Mouse (Mus musculus): ENCODE results near the gene Nrbf2. TPM values are rescaled to one million over a fixed set of nuclear protein-coding genes. Genes with fewer than 3 reads are reported as not detected.

The Nrbf2 gene
- total RNA-seq, 1 experiment: 15.3 TPM

DNA sequence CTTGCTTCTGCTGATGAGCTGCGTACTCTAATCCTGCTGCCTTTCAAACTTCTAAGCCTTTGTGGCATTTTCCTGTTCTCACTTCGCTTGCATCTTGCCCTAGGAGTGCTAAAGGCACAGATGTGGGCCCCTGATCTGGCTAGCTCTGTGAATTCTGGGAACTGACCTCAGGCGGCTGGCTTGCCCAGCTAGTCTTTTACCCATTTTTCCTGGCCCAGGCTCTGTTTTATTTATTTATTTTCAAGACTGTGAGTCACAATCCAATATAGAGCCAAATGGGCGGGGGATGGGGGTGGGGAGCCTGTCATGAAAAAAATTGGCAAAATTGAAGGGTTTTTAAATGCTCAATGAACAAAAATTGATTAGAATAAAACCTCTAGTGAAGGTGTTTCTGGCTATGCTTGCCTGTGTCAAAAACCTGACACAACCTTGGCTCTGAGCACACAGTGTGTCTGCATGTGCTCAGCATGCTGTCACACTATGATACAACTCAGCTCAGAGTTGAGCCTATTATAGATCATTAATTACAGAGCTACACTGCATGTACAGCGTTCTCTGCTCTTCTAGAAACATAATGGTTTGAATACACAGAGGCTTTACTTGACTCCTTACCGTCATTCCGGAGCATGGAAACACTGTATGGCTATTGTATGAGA lies 24.5 kb upstream of the Nrbf2 start:
- H3K36me3 ChIP-seq (ENCODE audit: control insufficient read depth, insufficient read depth, low read length, poor library complexity, severe bottlenecking): no peaks in the 10 kb centered on the region
- DNase-seq (ENCODE audit: low read depth, low spot score): no peak
- no peaks in the 10 kb centered on the region for H3K4me1 ChIP-seq (ENCODE audit: control insufficient read depth in 2 of 2, insufficient read depth in 2 of 2, low read length in 2 of 2, poor library complexity in 1 of 2)
- no peaks in the 10 kb centered on the region for H3K9me3 ChIP-seq (ENCODE audit: control insufficient read depth, insufficient read depth, low read depth, low read length)
- H3K27ac ChIP-seq (ENCODE audit: insufficient read depth, low read depth, low read length, poor library complexity, severe bottlenecking): no peak overlapping the region
- no peak overlapping the region for H3K4me3 ChIP-seq (ENCODE audit: insufficient read depth in 1 of 2, low read depth in 1 of 2, low read length in 2 of 2, poor library complexity in 1 of 2, severe bottlenecking in 1 of 2)
- in situ Hi-C loops (cut with MboI; ENCODE audit: low sequenced_read_pairs in 2 of 2, unreplicated experiment in 2 of 2): loop anchor here in 1 of 2 experiments (10.0 to 25.0 kb wide), 2 partner anchors 225 to 428 kb away; partner anchors contain the start of gene Egr2
- no peak for TF ChIP-seq HCFC1 (IDR thresholded peaks at IDR 0.05; ENCODE audit: borderline replicate concordance, insufficient read depth, low read length)
- TF ChIP-seq CHD2 (IDR thresholded peaks at IDR 0.05; ENCODE audit: low read depth, low read length): no peak
- no peak for TF ChIP-seq ZNF384 (IDR thresholded peaks at IDR 0.05; ENCODE audit: low read depth, low read length)
- TF ChIP-seq ZC3H11A (IDR thresholded peaks at IDR 0.05; ENCODE audit: borderline replicate concordance, low read depth, low read length): no peak
- TF ChIP-seq MAFK (IDR thresholded peaks at IDR 0.05; ENCODE audit: insufficient read depth, low read depth, low read length): no peak
- no peak overlapping the region for H3K9ac ChIP-seq (ENCODE audit: insufficient read depth, low read depth, low read length, poor library complexity, severe bottlenecking)

DNA sequence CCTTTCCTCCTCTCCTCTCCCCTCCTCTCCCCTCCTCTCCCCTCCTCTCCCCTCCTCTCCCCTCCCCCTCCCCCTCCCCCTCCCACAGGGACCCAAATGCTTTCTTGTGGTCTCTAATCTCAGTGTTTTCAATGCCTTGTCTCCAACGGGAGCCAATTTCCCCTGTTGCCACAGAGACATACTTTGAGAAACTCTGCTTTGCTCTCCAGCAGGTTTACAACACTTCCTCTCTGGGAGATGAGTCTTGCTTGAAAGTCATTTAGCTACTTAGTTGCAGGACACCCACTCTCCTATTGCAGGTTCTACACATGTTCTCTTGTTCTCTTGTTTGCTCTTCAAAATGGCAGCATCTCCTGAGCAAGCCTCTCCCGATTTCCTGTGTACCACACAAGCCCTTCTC lies 17.2 kb upstream of the Nrbf2 start:
- Histone ChIP-seq H3K4me3 (ENCODE audit: insufficient read depth in 1 of 2, low read depth in 1 of 2, low read length in 2 of 2, poor library complexity in 1 of 2, severe bottlenecking in 1 of 2) (no peak overlapping the region), H3K36me3 (ENCODE audit: control insufficient read depth, insufficient read depth, low read length, poor library complexity, severe bottlenecking) (no peaks in the 10 kb centered on the region), H3K4me1 (ENCODE audit: control insufficient read depth in 2 of 2, insufficient read depth in 2 of 2, low read length in 2 of 2, poor library complexity in 1 of 2) (peaks cover 4 to 19% of the 10 kb centered on the region in 2 experiments; a peak in 3 of 4 replicates), H3K9ac (ENCODE audit: insufficient read depth, low read depth, low read length, poor library complexity, severe bottlenecking) (no peak overlapping the region), H3K9me3 (ENCODE audit: control insufficient read depth, insufficient read depth, low read depth, low read length) (no peaks in the 10 kb centered on the region), H3K27ac (ENCODE audit: insufficient read depth, low read depth, low read length, poor library complexity, severe bottlenecking) (no peak overlapping the region)
- TF ChIP-seq HCFC1 (IDR thresholded peaks at IDR 0.05; ENCODE audit: borderline replicate concordance, insufficient read depth, low read length) (no peak), ZNF384 (IDR thresholded peaks at IDR 0.05; ENCODE audit: low read depth, low read length) (no peak), MAFK (IDR thresholded peaks at IDR 0.05; ENCODE audit: insufficient read depth, low read depth, low read length) (no peak), CHD2 (IDR thresholded peaks at IDR 0.05; ENCODE audit: low read depth, low read length) (no peak), ZC3H11A (IDR thresholded peaks at IDR 0.05; ENCODE audit: borderline replicate concordance, low read depth, low read length) (no peak)
- in situ Hi-C loops (cut with MboI; ENCODE audit: low sequenced_read_pairs in 2 of 2, unreplicated experiment in 2 of 2): loop anchor here in 1 of 2 experiments (25.0 kb wide), 1 partner anchor 435 kb away; no protein-coding TSS in a partner anchor
- no peak for DNase-seq (ENCODE audit: low read depth, low spot score)

DNA sequence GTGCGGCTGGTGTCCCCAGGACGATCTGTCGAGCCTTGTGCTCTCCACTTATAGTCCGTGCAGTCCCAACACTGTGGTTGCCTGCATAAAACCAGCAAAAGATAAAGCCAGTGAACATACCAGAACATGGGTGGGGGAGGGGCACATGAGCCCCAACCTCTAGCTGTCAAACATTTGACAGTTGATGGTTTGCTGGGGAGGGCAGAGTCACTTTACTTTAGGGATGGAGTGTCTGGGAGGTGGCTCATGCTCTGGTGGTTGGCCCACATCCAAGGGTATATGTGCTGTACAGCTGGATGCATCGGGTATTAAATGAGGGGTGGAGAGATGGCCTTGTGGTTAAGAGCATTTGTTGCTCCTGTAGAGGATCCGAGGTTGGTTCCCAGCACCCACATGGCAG lies 15.9 kb upstream of the Nrbf2 start:
- Histone ChIP-seq H3K9ac (ENCODE audit: insufficient read depth, low read depth, low read length, poor library complexity, severe bottlenecking) (no peak overlapping the region), H3K27ac (ENCODE audit: insufficient read depth, low read depth, low read length, poor library complexity, severe bottlenecking) (no peak overlapping the region), H3K4me1 (ENCODE audit: control insufficient read depth in 2 of 2, insufficient read depth in 2 of 2, low read length in 2 of 2, poor library complexity in 1 of 2) (peaks cover 4 to 21% of the 10 kb centered on the region in 2 experiments; a peak in 3 of 4 replicates), H3K36me3 (ENCODE audit: control insufficient read depth, insufficient read depth, low read length, poor library complexity, severe bottlenecking) (no peaks in the 10 kb centered on the region), H3K4me3 (ENCODE audit: insufficient read depth in 1 of 2, low read depth in 1 of 2, low read length in 2 of 2, poor library complexity in 1 of 2, severe bottlenecking in 1 of 2) (no peak overlapping the region), H3K9me3 (ENCODE audit: control insufficient read depth, insufficient read depth, low read depth, low read length) (no peaks in the 10 kb centered on the region)
- no peak for DNase-seq (ENCODE audit: low read depth, low spot score)
- no peak for TF ChIP-seq CHD2 (IDR thresholded peaks at IDR 0.05; ENCODE audit: low read depth, low read length)
- TF ChIP-seq HCFC1 (IDR thresholded peaks at IDR 0.05; ENCODE audit: borderline replicate concordance, insufficient read depth, low read length): no peak
- in situ Hi-C loops (cut with MboI; ENCODE audit: low sequenced_read_pairs in 2 of 2, unreplicated experiment in 2 of 2): loop anchor here in 1 of 2 experiments (25.0 kb wide), 1 partner anchor 436 kb away; no protein-coding TSS in a partner anchor

DNA sequence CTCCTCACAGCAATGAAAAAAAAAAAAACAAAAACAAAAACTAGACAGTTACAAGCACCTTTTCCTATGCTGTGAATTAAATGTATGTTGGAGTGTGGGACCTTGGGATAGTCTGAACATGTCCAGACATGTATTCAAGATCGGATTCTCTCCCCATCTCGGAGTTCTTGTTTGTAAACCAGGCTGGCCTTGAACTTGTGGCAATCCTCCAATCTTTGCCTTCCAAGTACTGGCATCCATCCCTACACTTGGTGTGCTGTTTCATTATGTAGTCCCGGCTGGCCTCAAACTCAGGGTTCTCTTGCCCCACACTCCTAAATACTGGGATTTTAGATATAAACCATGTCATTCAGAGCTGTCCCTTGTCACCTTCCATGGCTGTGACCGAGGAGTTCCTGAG lies 14.2 kb upstream of the Nrbf2 start:
- Histone ChIP-seq H3K9me3 (ENCODE audit: control insufficient read depth, insufficient read depth, low read depth, low read length) (no peaks in the 10 kb centered on the region), H3K27ac (ENCODE audit: insufficient read depth, low read depth, low read length, poor library complexity, severe bottlenecking) (0 out of 2 replicates have a peak overlapping the region, but pooled peaks have one; percentile 14), H3K4me1 (ENCODE audit: control insufficient read depth in 2 of 2, insufficient read depth in 2 of 2, low read length in 2 of 2, poor library complexity in 1 of 2) (peaks cover 4 to 21% of the 10 kb centered on the region in 2 experiments; a peak in 3 of 4 replicates), H3K9ac (ENCODE audit: insufficient read depth, low read depth, low read length, poor library complexity, severe bottlenecking) (peak overlapping the region; percentile 2; the same call in 1 of the 2 replicates), H3K36me3 (ENCODE audit: control insufficient read depth, insufficient read depth, low read length, poor library complexity, severe bottlenecking) (no peaks in the 10 kb centered on the region), H3K4me3 (ENCODE audit: insufficient read depth in 1 of 2, low read depth in 1 of 2, low read length in 2 of 2, poor library complexity in 1 of 2, severe bottlenecking in 1 of 2) (no peak overlapping the region)
- DNase-seq (ENCODE audit: low read depth, low spot score): no peak
- no peak for TF ChIP-seq HCFC1 (IDR thresholded peaks at IDR 0.05; ENCODE audit: borderline replicate concordance, insufficient read depth, low read length)
- no peak for TF ChIP-seq ZNF384 (IDR thresholded peaks at IDR 0.05; ENCODE audit: low read depth, low read length)
- TF ChIP-seq CHD2 (IDR thresholded peaks at IDR 0.05; ENCODE audit: low read depth, low read length): no peak
- TF ChIP-seq MAFK (IDR thresholded peaks at IDR 0.05; ENCODE audit: insufficient read depth, low read depth, low read length): no peak
- no peak for TF ChIP-seq ZC3H11A (IDR thresholded peaks at IDR 0.05; ENCODE audit: borderline replicate concordance, low read depth, low read length)
- in situ Hi-C loops (cut with MboI; ENCODE audit: low sequenced_read_pairs in 2 of 2, unreplicated experiment in 2 of 2): no loop called here
